Mouse (Mus musculus): ENCODE measurements at regions not wholly inside any gene's neighbourhood (a gene's known extent, or its start where the extent isn't known, plus 50 kb on each side); places are given as distances from the start of the nearest gene placed in this dataset.

GRCm38 (mm10) chr9:33662978-33663377, 822.7 kb upstream of the Kirrel3 start:
- TF ChIP-seq TAL1 (conservative IDR thresholded peaks at IDR 0.05; ENCODE audit: low read depth, low read length) (no peak), CTCF (IDR thresholded peaks at IDR 0.05; ENCODE audit: low read depth, low read length) (no peak), GATA1 (IDR thresholded peaks at IDR 0.05; ENCODE audit: borderline replicate concordance, low read length) (no peak), POLR2AphosphoS5 (IDR thresholded peaks at IDR 0.05; ENCODE audit: insufficient replicate concordance, low read depth, low read length) (no peak)
